Mouse (Mus musculus) lung, adult 2 months (tissue): ENCODE data around the gene Ptprd.

ENCODE experiments used
- CTCF ChIP-seq: fragments of 200-500 bp; IDR thresholded peaks from 2 replicates; pipeline ENCODE4 v1.5.1; 2011; ENCODE audit warnings: mild to moderate bottlenecking, low read length, control low read depth; ENCODE audit not compliant: insufficient read depth
- POLR2A ChIP-seq: fragments of 200-500 bp; IDR thresholded peaks from 2 replicates; pipeline ENCODE4 v1.6.1; 2011; ENCODE audit warnings: low read depth, mild to moderate bottlenecking, control low read depth, low read length, borderline replicate concordance; ENCODE audit errors: extremely low read depth

DNA sequence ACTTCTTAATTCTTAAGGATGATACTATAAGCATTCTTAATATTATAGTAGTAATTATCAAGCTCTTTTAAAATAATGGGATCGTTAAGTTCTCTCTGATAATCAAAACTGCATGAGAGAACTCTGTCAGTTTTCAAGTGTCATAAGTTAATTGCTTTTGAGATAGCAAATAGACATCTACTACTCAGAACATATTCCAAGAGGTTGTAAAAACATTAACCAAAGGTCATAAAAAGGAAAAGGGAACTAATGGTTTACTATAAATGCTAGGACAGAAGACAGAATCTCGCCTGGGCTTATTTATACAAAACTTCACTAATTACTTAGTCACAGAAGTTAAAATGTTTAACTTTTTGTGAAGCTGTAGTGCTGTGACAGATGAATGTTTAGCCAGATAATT, 494.0 kb downstream of the Ptprd start:
- TF ChIP-seq CTCF (no peak), POLR2A (no peak)
